Mouse (Mus musculus) kidney, postnatal 36 days (tissue): ENCODE results near the gene Pigb.

Source experiments
- DNase-seq, 2 experiments: peaks; one replicate each; pipeline ENCODE4 v3.0.0; 2021 to 2022; ENCODE audit warnings: mixed read lengths in 2 of 2

Gene Pigb

DNA sequence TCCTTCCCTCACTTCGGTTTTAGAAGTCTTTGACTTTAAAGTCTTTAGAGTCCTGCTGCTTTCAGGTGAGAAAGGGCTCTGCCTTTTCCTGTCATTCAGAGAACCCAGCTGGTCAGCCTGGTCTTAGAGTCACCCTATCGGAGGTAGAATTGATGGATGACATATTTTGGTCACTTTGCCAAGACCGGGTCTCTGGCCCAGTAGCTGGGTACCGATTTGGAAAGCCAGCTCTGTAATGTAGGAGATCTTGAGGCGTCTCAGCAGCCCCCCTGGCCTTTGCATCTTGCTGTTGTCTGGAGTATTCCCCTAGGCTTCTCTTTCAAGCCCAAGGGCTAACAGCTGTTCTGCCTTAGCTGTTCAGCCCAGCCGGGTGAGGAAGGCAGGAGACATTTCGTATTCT, 5.0 kb upstream of the Pigb start:
- DNase-seq: peak in 1 of 2 experiments; percentile 6

DNA sequence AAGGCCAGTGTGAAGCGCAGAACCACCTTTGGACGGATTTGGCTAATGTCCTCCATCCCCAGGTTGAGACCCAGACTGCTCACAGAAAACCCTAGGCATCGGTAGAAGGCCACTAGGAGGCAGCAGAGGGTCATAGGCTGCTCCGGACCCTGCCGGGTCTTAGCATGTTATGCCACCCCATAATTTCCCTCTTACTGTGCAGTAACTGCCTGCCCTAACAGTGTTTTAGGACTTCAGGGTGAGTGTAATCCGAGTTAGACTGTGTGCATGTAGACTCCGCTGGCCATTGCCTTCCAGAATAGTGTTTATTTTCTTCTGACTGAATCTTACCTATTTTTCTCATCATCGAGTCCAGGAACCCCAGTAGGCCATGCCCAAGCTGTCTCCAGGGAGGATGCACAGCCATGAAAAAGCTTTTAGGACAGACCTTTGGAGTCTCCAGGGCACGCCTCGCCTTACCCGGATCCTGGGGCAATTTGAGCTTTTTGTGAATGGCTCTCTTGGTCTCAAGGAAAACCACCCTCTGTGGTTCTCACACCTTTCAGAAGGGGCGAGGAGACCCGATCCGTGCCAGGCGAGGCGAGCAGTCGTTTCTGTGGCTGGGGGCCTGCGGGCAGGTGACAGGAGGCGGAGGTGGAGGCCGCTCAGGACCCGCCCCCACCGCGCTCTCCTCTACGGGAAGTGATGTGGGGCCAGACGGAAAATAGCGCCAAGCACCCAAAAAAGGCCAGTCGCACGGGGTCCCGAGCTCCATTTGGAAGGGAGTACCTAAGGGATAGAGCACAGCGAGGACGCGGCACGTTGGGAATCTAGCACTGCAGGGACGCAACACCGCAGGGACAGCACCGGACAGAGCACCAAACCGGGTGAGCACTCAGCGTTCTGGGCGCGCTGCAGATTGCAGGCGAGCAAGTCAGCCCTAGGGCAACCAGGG, 4.2 kb upstream of the Pigb start, which contains the start of gene Rab27a:
TSS of gene Rab27a (plus strand) at position 709 of the 934 bp plus-strand sequence.
- DNase-seq: peak; percentile 91 to 96

DNA sequence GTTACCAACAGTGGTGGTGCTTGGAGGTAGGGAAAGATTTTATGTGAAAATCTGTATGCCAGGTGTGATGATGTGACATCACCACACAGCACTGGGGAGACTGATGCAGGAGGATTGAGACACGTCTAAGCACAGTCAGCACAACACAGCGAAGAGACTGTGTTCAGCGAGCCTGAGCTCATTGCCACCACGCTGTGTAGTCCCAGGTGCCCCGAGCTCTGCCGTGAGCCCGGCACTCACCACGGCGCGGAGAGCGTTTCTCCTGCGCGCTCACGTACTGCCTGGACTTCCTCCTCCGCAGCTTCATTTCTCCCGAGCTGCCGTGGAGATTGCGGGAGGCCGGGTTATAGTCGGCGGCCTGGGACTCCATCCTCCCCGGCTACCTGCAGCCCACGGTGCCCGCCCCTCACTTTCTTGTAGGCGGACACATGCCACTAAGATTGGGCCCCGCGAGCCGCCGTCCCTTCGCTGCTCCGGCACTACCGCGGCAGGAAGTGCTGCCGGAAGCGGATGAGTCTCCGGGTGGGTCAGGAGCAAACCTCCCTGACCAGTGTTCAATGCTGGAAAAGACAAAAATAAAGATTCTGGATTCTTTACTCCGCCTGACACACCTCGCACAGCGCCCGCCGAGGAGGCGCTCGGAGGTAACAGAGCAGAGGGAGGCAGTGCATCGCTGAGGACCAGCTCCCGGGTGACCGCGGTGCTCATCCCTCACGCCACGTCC, 794 bp downstream of the Pigb start:
- DNase-seq: peak; percentile 96 to 98

DNA sequence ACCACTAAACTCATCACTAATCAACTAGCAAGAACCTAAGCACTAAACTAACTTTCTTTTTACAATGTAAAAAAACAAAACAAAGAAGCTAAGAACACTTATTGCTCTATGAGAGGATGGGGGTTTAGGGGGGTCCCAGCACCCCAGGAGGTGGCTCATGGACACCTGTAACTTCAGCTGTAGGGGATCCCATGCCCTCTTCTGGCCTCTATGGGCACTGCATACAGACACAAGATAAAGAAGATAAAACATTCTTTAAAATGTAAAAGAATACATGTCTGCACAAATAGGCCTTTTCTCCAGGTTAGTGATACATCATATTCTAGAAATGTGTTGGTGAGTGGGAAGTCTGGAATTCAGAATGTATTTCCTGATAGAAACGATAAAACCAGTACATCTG, 6.8 kb downstream of the Pigb start:
- no peak for DNase-seq

DNA sequence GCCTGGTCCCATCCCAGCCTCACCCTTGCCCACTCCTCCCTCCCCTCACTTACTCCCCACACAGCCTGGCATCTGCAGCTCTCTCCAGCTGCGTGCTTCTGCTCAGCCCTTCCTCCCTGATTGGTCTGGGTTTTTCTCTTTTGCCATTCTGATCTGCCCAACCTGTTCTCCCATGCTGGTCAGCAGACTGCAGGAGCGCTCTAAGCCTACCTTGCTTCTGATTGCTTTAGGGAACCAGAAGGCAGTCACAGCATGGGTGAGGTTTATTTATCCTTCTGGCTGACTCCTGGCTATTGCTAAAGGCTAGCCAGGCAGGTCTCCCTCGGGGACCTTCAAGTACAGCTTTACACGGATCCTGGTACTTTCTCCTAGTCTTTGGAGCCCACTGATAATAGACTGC, 8.8 kb downstream of the Pigb start:
- no peak for DNase-seq

DNA sequence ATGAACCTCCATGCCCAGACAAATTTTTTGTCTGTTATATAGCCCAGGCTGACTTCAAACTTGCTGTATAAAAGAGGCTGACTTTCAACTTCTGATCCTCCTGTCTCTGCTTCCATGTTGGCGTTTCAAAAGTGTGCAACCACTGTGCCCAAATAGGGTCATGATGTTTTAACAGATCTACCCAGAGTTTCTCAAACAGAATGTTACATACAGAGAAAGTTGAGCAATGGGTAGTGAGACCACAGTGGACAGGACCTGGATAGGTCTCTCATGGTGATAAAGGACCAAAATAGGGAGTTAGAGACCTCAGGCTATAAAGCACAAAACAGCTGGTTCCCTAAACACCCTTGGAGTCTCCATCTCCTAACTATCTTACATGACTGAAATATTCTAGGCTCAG, 9.7 kb downstream of the Pigb start:
- DNase-seq: no peak

DNA sequence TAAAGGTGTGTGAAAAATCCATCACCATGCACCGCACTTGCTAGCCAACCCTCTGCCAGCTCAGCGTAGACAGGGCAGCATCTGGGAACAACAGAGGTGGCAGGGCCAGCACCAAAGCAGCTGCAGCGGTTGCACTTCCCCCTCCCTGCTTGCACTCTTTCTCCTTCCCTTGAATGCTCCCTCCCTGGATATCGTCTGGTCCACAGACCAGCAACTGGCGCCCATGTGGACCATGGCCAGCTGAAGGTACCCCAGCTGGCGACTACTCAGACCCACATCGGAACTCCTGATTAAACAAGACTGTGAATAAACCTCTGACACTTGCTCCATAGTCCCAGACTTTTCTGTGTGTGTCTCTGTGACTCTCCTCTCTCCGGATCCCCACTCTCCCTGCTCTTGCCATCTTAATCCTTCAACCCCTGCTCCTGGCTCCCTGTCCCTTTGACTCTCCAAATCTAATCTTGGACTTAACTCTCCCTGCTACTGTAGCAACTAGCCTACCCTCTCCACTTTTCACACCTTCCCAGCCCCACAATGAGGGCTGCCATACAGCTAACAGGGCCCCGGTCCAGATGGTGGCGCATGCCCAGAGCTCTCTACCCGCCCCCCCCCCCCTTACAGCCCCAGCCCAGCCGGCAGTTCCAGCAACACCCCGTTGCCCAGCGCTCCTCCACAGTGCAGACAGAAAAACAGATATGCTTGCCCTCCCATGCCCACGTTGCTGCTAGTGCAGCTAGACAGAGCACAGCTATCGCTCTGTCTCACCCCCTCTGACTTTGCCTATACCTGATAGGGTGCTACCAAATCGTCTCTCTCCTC, 14.2 kb downstream of the Pigb start:
- no peak for DNase-seq

DNA sequence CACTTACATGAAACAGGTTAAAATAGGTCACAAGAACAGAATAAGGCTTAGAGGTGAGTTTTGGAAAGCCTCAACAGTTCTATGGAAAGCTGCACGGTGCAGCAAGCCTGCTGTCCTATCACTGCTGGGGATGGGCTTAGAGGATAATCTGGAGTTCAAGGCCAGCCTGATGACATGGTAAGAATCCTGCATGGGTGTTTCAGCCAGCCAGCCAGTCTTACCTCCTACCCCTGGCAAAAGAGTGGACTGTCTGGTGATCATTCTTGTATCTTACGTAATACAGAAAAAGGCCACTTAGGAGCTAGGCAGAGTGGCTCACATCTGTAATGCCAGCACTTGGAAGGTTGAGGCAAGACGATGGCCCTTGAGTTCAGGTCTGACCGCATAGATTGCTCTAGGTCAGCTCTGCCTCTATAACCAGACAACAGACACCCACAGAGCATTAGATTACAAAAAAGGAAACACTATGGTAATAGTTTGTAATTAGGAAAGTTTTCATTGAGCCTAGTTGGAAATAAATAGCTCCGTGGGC, 19.5 kb downstream of the Pigb start:
- DNase-seq: no peak

DNA sequence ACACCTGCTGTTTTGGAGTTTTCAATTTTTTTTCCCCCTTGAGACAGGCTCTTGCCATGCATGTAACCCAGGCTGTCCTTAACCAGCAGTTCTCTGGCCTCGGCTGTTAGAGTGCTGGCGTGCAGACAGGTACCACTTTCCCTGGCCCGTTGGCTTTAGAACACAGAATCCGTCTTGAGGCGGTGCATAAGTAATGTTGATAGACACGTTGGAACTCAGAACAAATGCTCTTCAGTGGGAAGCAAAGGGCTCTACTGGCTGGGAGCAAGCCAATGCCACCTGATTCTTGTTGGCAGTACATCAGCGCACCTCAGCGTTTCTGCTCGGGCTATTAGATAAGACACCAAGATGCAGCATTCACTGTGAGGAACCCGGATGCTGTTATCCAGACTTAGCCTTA, 20.3 kb downstream of the Pigb start:
- DNase-seq: no peak

DNA sequence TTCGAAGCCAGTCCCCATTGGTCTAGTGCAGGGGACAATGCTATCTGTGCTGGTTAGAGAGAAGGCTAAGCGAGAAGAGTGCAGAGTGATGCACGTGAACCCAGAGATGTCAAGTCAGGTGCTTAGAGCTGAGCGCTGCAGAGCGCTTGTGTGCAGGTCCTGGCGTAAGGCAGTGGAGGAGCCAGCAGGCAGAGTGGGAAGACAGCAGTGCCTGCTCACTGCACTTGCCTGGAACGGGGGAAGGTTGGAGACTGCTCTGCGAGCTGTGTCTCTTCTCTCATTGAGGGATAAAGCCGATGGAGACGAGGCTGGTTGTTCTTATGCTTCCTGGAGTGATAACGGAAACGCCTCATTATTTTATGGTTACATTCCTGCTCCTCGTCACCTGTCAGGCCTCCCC, 25.5 kb downstream of the Pigb start:
- DNase-seq: no peak

DNA sequence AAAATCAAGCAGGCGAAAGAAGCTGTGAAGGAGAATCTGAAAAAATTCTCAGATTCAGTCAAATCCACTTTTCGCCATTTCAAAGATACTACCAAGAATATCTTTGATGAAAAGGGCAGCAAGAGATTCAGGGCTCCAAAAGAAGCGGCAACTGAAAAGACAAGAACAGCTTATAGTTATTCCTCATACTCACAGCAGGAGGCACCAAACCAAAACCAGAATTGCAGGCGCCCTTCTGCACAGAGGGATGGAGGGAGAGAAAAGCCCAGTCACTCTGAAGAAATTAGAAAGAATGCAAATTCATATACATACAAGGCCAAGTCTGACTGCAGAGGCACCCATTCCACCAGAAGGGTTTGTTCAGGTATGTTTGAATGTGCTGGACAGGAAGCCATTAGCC, 27.5 kb downstream of the Pigb start:
- no peak for DNase-seq

DNA sequence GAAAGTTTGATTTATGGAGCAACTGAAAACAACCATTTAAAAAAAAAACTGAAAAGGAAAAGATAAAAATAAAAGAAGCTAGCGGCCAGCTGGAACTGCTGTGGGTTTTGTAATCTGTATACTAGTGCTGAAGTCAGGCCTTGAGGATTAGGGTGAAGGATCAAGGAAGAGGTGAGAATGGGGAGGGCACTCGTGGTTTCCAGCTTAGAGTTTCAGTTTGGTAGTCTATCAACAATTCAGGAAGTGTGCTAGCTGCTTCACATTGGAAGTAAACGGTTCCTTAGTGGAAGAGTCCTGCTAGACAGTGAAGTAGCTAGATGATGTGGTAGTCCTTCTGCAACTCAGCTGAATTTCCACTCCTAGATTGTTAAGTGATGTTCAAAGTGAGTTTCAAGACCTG, 31.8 kb downstream of the Pigb start:
- no peak for DNase-seq

DNA sequence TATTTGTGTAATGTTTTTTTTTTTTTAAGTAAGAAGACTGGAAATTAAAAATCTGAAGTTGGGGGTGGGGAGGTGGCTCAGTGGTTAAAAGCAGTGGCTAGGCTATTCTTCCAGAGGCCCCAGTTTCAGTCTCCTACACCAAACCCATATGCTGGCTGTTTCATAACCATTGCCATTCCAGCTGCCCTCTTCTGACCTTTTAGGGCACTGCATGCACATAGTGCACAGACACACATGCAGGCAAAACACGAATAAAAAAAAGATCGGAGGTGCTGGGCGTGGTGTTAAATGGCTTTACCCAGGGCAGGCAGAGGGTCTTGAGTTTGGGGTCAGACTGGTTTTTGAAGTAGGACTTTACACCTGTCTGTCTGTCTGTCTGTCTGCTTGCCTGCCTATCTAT, 34.0 kb downstream of the Pigb start:
- DNase-seq: peak in 1 of 2 experiments; percentile 20

DNA sequence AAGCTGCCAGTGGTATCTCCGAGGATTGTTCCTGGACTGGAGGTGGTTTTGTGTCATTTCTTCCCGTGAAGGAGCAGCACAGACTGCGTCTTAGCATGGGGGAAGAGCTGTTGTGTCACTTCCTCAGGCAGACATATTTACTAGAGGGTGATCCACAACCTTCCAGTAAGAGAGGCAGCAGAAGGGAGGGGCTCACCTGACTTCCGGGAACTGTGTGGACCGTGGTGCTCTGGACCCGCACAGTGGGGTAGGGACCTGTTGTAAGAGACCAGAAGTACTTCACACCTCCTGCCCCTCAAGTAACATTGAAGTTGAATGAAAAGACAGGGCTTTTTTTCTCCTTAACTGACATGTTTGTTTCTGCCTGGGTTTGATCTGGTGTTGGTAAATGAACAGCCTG, 35.1 kb downstream of the Pigb start:
- no peak for DNase-seq

DNA sequence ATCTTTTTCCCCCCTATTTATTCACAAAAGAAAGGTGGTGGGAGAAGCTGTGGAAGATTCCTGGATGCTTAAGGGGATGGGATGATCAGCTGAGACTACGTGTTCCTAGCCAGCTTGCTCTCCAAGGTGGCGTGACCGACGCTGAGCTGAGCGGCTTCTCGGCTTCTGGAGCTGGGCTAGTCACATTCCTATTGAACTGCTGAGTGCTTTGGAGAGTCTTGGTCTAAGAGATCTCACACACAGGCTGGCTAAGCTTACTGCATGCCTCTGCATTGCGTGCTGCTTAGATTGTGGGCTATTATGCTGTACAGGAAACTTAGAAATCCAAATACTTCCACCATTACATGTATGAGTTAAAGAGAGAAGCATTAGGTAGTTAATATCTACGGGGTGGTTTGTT, 36.1 kb downstream of the Pigb start:
- no peak for DNase-seq

DNA sequence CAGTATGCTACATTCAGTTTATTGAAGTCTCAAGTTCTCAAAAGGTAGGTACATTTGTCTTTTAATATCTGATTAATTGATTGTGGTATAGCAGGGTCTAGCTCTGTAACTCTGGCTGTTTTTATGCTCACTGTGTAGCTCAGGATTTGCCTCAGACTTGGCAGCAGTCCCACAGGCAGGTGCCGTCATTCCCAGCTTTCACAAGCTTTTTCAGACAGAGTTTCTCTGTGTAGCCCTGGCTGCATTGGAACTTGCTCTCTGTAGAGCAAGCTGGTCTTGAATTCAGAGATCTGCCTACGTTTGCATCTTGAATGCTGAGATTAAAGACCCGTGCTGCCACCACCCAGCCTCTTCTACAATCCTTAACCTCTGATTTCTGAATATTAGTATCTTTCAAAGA, 38.0 kb downstream of the Pigb start:
- DNase-seq: peak in 1 of 2 experiments; percentile 27

DNA sequence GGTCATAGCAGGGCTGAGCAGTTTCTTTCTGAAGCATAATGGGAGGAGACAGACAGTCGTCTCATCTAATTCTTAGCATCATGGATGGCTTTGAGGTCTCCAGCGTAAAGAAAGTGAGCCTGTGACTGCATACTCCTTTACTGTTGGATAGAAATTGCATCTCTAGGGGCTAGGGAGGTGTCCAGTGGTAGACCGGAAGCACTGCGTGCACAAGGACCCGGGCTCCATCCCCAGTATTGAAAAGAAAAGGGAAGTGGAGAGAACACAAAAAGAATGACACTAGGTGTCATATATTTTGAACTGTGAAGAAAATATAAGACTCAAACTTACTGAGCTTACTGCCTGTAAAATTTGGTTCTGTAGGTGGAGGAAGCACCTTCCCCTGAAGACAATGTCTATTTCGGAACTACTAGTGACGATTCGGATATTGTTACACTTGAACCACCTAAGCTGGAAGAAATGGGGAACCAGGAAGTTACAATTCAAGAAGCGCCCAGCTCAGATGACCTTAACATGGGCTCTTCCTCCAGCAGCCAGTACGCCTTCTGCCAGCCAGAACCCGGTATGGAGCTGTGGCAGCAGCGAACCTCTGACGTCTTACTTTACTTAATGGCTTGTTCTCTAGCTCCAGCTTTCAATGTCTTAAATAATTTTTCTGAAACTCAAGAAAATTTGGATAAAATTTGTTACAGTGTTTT, 38.7 kb downstream of the Pigb start:
- no peak for DNase-seq

DNA sequence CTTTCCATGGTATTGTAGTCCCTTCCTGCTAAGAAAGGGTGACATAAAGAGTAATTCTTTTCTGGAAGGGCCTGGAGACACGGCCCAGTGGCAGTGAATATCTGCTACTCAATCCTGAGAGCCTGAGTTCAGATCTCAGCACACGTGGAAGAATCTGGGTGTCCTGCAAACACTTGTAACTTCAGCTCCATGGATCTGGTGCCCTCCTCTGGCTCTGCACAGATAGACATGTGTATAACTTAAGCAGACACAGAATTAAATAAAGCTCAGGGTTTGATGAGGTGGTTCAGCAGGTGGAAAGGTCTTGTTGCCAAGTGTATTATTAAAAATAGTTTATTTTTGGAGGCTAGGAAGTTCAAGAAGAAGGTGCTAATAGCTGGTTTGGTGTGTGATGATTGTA, 39.7 kb downstream of the Pigb start:
- peak in 1 of 2 experiments; percentile 18 for DNase-seq

DNA sequence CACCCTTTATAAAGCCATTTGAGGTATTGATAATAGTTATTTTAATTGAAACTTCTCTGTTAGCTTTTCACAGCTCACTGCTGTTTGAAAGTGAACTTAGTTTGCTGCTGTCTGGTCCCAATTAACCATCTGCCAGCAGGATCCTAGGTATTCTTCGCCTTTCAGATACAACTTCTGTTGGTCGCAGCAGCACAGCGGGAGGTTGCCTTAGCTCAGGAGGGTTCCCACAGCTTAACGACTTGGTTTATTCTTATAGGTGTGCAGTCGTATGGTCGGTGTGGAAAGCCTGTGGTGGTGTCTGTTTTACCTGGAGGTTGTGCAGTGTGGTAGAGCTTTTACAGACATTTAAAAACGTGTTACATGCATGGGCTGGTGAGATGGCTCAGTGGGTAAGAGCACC, 43.4 kb downstream of the Pigb start:
- no peak for DNase-seq

DNA sequence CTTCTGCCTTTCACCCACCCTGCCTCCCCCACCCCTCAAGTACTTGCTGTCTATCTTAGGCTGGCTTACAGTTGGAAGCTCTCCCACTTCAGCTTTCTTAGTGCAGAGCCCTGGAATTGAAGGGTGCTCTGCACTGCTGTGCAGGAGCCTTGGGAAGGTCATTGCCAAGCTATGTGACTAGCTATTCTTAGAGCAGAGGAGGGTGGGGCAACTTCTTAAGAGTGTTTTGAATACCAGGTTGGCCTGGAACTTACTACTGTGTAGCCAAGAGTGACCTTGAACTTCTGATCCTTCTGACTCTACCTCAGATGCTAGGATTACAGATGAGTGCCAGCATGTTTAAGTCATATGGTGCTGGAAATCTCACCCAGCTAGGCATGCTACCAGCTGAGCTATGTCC, 44.0 kb downstream of the Pigb start:
- DNase-seq: no peak

DNA sequence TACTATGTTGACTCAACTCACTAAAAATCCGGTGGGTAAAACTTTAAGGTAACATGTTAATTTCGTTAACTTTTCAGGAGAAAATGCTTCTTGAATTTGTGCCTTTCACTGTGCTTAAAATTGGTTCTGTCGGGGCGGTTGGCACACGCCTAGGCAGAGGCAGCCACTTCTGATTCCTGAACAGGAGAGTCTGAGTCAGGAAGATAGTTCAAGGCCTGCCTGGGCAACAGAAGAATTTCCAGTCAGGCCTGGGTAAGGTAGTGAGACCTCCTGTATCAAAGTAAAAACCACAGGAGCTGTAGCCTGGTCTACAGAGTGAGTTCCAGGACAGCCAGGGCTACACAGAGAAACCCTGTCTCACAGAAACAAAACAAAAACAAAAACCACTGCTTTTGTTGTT, 47.6 kb downstream of the Pigb start:
- no peak for DNase-seq

DNA sequence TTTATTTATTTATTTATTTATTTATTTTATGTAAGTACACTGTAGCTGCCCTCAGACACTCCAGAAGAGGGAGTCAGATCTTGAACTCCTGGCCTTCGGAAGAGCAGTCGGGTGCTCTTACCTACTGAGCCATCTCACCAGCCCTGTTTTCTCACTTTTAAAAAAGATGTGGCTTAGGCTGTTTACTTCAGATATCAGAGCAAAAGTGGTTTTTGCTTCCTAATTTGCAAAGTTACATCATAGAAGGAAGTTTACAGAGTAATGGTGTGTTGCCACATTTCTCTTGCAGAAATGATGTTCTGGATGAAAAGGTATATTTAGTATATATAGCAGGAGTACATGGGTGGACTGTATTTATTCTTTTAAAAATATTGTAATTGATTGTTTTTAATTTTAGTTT, 48.8 kb downstream of the Pigb start:
- no peak for DNase-seq
